Mouse (Mus musculus) brain, embryonic 14.5 days (tissue): ENCODE results near the gene Zfp827.

Experiments used
- CTCF ChIP-seq: fragments of 200-500 bp; IDR thresholded peaks from 2 replicates; pipeline ENCODE4 v1.5.1; 2012; ENCODE audit warnings: inconsistent platforms, mild to moderate bottlenecking, moderate library complexity, borderline replicate concordance; ENCODE audit not compliant: insufficient read depth, insufficient read length; ENCODE audit errors: extremely low read depth
- POLR2A ChIP-seq: fragments of 200-500 bp; IDR thresholded peaks from 2 replicates; pipeline ENCODE4 v1.6.1; 2012; ENCODE audit warnings: mild to moderate bottlenecking, inconsistent platforms, borderline replicate concordance; ENCODE audit not compliant: poor library complexity, insufficient read depth, insufficient read length, severe bottlenecking; ENCODE audit errors: extremely low read depth

DNA sequence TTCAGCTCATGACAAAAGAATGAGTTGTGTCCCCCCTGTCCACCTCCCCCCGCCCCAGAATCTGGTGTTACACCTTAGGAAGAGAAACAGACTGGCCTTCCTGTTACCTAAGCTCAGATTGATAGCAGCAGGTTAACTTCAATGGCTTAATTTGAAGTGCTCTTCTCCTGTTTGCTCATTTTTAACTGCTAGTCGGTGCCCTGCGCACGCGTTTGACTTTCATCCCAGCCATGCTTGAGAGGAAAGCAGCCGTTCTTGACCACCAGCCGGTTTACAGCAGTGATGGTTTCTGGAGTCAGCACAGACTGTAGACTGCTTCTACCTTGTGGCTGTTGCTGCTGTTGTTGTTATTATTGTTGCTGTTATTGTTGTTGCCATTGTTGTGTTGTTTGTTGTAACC is 88.2 kb downstream of the Zfp827 start:
- no peak for TF ChIP-seq CTCF
- TF ChIP-seq POLR2A, result no peak
